Mouse (Mus musculus): ENCODE measurements around the gene Zbtb22.
"Not testable (repeated sequence)": the region's sequence is repeated elsewhere in the genome, so short reads cannot be mapped to it uniquely, and the experiment has no call there.

The Zbtb22 gene

DNA sequence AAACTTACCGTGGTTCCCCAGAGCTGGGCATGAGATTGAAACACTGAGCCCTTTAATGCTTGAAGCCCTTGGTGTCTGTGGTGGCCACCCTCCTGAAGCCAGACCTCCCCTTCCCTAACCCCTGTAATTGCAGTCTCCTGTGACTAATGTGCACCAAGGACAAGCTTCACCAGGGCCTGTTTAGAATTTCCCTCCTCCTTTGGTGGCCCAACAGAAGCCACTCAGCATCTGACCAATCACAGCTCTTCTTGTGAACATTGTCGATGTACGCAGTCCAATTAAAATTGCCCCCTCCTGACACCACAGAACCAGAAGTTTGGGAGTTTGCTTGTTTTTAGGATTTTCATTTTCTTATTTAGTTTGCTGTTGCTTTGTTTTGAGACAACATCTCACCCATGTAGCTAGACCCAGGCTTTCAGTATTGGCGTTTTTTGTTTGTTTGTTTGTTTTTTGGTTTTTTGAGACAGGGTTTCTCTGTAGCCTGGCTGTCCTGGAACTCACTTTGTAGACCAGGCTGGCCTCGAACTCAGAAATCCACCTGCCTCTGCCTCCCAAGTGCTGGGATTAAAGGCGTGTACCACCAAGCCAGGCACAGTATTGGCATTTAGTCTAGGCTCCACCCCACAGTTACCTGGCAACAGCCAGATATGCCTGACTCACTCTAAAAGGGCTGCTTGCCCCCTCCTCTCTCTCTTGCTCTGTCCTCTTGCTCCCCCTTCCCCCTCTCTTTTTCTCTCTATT lies 11.6 kb upstream of the Zbtb22 start:
- not testable (repeated sequence) for DNase-seq (ENCODE audit: low spot score in 2 of 2)

DNA sequence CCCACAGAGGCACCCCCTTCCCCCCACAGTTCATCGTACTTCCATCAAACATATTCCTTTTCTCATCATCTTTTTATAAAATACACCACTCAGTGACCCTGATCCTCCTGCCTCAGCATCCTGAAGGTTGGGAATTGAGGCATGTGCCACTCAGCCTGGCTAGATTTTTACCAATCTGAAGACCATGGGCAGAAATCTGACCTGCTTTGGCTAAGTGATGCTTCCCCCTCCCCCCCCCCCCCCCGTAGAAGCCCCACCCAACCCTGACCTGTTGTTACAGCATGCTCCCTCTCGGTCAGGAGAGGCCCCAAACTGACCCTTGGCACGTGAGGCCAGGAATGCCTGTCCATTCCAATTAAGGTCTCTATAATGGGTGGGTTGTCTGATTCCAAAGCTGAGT lies 10.9 kb upstream of the Zbtb22 start, which contains the start of gene Platr17:
Gene Platr17, plus strand, starts transcription at position 301 of the 400 bp plus-strand sequence.
- DNase-seq (ENCODE audit: low spot score in 2 of 2): not testable (repeated sequence)

DNA sequence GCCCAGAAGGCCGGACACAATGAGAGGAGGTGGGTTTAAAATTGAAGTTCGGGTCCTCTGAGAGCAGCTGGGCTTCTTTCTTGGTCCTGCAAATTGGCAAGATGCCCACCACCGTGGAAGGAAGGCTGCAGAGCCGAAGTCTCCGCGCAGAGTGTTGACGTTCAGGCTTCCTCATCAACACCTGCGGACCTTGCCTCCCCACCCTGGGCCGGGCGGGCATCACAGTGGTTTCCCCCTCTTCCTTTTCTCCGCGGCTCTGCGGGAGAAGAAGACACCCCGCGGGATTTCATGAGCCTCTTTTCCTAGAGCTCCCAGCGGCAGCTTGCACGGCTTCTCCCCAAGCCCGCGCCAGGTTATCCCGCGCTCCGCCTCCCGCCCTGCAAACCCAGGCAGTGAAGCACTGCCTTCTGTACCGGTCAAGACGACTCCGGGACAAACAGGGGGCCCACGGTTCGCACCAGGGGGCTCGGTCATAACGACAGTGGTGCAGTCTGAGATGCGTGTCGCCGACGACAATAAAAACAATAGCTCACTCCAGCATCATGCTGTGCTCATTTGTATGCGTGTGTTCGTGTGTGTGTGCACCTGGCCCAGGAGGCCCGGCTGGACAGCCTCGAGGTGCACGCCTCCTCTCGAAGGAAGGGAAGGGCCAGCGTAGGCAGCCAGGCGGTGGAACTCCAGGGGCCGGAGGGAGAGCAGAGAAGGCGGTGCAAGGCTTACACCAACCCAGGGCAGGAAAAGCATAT lies 7.2 kb upstream of the Zbtb22 start:
- peak in 1 of 2 experiments; percentile 40 for DNase-seq (ENCODE audit: low spot score in 2 of 2)

DNA sequence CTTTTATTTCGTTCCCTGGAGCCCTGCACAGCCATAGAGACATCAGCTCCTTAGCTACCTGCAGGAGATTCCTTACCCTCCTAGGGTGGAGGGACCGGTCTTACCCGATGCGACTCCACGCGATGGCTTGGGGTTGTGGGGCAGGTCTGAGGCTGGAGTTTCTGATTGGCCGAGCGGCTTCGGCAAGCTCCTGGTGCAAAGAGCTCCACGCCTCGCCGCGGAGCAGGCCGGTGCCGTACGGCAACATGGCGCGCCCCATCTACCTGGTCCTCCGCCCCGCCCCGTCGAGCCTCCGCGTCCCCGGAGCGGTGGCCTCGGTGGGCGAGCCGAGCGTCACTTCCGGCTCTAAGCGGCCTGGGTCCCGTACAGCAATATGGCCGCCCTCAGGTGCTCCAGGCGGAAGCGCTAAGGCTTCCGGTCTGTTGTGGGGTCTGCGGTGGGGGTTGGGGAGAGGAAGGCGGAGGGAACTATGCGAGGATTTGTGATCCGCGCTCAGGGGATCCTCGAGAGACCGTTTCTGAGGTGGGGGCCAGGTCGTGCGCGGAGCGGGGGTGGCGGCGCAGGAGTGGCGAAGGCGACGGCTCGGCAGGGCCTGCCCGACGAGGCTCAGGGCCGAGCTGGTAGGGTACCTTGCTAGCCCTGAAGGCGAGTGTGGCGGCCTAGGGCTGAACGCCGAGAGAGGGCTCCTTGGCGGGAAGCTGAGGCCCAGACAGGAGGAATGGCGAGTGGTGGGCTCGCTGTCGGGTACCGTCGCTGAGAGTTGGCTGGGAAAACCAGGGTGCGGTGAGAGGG lies 6.4 kb upstream of the Zbtb22 start, which contains the start of gene Daxx:
Gene Daxx, plus strand, starts transcription at position 338 of the 792 bp plus-strand sequence.
- DNase-seq (ENCODE audit: low spot score in 2 of 2): peak; percentile 100

DNA sequence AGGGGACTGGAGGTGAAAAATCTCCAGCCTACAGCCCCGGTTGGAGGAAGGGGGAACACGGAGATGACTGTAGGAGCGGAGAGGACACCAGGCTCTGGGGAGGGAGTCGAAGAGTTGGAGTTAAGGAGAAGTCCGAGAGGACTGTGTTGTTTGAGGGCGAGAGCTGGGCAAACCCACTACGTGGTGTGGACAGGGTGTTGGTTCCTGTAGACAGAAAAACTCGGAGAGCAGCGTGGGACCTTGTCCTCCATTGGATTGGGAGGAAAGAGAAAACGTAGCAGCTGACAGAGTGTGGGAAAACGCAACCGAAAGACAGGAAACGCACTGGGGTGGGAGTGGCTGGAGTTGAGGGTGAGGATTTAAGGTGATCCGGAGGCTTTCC lies 5.8 kb upstream of the Zbtb22 start:
- DNase-seq (ENCODE audit: low spot score in 2 of 2): peak; percentile 57 to 69

DNA sequence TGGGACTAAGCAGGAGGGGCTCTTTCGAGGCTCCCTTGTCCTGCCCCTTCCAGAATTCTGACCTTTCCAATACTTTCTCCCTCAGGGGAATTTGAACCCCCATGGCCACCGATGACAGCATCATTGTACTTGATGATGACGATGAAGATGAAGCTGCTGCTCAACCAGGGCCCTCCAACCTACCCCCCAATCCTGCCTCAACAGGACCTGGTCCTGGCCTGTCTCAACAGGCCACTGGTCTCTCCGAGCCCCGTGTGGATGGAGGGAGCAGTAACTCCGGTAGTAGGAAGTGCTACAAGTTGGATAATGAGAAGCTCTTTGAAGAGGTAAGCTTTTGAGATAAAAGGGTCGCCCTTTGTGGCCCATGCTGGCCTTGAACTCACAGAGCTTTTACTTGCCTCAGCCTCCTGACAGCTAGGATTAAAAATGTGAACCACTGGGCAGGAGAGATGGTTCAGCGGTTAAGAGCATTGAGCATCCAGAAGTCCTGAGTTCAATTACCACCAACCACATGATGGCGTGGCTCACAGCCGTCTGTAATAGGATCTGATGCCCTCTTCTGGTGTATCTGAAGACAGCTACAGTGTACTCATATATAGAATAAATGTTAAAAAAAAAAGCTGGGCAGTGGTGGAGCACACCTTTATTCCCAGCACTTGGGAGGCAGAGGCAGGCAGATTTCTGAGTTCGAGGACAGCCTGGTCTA lies 5.2 kb upstream of the Zbtb22 start:
- DNase-seq (ENCODE audit: low spot score in 2 of 2): no peak

DNA sequence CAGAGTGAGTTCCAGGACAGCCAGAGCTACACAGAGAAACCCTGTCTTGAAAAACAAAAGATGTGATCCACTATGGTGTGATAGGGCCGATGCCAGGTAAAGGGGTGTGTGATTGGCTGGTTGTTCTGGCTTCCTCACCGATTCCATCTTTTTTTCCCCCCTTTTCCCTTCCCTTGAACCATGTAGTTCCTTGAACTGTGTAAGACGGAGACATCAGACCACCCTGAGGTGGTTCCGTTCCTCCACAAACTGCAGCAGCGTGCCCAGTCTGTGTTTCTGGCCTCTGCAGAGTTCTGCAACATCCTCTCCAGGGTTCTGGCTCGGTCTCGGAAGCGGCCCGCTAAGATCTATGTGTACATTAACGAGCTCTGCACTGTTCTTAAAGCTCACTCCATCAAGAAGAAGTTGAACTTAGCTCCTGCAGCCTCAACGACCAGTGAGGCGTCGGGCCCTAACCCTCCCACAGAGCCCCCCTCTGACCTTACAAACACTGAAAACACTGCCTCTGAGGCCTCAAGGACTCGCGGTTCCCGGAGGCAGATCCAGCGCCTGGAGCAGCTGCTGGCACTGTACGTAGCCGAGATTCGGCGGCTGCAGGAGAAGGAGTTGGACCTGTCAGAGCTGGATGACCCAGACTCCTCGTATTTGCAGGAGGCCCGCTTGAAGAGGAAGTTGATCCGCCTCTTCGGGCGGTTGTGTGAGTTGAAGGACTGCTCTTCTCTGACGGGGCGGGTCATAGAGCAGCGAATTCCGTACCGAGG lies 4.5 kb upstream of the Zbtb22 start:
- no peak for DNase-seq (ENCODE audit: low spot score in 2 of 2)

DNA sequence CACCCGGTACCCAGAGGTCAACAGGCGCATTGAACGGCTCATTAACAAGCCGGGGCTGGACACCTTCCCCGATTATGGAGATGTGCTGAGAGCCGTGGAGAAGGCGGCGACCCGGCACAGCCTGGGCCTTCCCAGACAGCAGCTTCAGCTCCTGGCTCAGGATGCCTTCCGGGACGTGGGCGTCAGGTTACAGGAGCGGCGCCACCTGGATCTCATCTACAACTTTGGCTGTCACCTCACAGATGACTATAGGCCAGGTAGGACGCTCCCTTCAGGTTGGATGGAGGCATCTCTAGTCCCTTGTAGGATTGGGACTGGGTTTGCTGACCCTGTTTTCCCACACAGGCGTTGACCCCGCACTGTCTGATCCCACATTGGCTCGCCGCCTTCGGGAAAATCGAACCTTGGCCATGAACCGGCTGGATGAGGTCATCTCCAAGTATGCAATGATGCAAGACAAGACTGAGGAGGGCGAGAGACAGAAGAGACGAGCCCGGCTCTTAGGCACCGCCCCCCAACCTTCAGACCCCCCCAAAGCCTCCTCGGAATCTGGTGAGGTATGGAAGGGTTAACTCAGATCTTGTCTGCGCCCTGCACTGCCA lies 3.8 kb upstream of the Zbtb22 start:
- DNase-seq (ENCODE audit: low spot score in 2 of 2): no peak

DNA sequence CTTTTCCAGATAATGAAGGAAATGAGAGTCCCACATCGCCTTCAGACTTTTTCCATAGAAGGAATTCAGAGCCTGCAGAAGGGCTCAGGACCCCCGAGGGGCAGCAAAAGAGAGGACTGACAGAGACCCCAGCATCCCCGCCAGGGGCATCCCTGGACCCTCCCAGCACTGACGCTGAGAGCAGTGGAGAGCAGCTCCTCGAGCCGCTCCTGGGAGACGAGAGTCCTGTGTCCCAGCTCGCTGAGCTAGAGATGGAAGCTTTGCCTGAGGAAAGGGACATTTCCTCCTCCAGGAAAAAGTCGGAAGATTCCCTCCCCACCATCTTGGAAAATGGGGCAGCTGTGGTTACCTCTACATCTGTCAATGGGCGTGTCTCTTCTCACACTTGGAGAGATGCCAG lies 2.4 kb upstream of the Zbtb22 start:
- DNase-seq (ENCODE audit: low spot score in 2 of 2): no peak

DNA sequence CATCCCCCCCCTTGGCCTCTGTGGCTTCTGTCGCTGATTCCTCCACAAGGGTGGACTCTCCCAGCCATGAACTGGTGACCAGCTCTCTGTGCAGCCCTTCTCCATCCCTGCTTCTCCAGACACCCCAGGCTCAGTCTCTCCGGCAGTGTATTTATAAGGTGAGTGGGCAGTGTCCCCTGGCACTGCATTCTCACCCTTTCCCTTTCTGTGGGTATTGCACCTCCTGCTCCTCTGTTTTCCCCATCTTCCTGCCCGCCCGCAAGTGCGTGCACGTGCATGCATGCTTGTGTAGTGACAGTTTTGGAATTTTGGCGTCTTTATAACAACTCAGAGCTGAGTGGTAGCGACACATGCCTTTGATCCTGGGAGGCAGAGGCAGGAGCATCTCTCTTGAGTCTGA lies 1.8 kb upstream of the Zbtb22 start:
- no peak for DNase-seq (ENCODE audit: low spot score in 2 of 2)

DNA sequence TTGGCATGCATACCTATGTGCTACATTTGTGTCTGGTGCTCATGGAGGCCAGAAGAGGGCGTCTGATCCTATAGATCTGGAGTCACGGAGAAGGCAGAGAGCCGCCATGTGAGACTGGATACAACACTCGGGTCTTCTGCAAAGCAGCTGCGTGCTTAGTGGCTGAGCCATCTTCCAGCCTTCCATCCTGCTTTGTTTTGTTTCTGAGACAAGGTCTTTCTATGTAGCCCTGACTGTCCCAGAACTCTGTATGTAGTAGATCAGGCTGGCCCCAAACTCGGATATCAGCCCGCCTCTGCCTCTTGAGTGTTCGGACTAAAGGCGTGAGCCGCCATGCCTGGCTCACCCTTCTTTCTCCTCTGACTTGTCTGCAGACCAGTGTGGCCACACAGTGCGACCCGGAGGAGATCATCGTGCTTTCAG lies 724 bp upstream of the Zbtb22 start:
- DNase-seq (ENCODE audit: low spot score in 2 of 2): no peak

DNA sequence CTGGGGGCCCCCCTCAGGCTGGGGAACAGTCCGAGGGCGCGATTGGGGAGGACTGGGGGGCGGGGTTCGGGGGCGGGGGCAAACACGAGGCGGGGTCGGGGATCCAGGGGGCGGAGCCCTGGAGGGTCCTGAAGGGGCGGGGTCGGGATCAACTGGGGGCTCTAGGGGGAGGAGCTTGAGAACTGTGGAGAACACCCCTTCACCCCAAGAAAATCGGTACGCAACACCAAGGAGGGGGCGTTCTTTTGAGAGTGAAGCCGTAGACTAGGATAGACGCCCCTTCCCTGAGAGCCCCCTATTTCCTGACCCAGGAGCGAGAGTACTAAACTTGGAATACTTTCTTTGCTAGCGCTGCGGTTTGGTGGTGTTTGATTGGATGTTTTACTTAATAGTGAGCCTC lies 590 bp downstream of the Zbtb22 start:
- no peak for DNase-seq (ENCODE audit: low spot score in 2 of 2)

DNA sequence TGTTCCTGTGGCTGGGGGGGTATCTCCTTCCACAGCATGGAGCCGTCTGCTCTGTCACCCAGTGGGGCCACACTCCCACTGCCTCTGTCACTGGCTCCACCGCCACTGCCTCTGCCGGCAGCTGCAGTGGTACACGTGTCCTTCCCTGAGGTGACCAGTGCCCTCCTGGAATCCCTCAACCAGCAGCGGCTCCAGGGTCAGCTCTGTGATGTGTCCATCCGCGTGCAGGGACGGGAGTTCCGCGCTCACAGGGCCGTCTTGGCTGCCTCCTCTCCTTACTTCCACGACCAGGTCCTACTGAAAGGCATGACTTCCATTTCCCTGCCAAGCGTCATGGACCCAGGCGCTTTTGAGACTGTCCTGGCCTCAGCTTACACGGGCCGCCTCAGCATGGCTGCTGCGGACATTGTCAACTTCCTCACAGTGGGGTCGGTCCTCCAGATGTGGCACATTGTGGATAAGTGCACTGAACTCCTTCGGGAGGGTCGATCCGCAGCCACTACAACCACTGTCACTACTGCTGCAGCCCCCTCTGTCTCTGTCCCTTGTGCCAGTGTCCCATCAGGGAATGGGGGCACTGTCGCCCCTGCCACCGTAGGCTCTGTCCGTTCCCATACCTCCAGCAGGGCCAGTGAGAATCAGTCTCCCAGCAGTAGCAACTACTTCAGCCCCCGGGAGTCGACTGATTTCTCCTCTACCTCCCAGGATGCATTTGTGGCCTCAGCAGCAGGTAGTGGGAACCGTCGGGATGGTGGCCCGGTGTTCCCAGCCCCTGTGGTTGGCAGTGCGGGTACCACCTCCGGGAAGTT lies 1.3 kb downstream of the Zbtb22 start:
- no peak for DNase-seq (ENCODE audit: low spot score in 2 of 2)

DNA sequence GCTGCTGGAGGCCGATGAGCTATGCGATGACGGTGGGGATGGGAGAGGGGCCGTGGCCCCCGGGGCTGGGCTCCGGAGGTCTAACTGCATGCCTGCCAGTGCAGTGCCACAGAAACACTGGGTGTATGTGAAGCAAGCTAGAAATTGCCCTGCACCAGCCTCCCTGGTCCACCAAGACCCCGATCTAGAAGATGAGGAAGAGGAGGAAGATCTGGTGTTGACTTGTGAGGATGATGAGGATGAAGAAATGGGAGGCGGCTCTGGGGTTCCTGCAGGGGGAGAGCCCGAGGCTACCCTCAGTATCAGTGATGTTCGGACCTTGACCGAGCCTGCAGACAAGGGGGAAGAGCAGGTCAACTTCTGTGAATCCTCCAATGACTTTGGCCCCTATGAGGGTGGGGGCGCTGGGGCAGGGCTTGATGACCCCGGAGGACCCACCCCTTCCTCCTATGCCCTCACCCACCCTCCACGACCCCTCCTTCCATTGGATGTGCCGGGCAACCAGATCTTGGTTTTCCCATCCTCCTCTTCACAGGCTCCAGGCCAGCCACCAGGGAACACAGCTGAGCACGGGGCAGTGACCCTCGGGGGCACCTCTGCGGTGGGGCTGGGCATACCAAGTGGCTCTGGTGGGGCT lies 2.1 kb downstream of the Zbtb22 start:
- no peak for DNase-seq (ENCODE audit: low spot score in 2 of 2)

DNA sequence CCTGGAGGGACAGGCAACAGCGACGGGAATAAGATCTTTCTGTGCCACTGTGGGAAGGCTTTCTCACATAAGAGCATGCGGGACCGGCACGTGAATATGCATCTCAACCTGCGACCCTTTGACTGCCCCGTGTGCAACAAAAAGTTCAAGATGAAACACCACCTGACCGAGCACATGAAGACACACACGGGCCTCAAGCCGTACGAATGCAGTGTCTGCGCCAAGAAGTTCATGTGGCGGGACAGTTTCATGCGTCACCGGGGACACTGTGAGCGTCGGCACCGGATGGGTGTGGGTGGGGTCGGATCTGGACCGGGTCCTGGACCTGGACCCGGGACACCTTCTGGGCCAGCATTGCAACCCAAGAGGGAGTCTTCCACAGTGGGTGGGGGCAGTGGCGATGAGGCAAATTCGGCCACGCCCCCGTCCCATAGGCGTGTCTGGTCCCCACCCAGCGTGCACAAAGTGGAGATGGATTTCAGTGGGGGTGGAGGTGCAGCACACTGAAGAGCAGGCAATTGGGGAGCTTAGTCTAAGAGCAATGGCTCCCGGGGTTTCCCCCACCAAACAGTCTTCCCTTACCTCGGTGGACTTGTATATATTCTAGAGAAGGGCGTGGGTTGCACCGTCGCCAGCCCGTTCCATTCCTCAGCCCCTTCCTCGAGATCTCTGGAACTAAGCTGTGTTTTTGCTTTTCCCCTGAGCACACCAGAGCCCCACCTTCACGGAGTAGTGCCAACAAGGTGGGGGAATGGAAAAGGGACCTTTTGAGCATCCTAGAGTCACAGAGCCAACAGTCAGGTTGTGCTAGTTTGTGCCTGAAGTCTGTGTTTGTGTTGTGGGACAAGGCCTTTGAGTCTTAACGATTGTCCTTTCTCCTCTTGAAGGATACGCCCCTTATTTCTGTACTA lies 2.8 kb downstream of the Zbtb22 start:
- DNase-seq (ENCODE audit: low spot score in 2 of 2): peak; percentile 42 to 61

DNA sequence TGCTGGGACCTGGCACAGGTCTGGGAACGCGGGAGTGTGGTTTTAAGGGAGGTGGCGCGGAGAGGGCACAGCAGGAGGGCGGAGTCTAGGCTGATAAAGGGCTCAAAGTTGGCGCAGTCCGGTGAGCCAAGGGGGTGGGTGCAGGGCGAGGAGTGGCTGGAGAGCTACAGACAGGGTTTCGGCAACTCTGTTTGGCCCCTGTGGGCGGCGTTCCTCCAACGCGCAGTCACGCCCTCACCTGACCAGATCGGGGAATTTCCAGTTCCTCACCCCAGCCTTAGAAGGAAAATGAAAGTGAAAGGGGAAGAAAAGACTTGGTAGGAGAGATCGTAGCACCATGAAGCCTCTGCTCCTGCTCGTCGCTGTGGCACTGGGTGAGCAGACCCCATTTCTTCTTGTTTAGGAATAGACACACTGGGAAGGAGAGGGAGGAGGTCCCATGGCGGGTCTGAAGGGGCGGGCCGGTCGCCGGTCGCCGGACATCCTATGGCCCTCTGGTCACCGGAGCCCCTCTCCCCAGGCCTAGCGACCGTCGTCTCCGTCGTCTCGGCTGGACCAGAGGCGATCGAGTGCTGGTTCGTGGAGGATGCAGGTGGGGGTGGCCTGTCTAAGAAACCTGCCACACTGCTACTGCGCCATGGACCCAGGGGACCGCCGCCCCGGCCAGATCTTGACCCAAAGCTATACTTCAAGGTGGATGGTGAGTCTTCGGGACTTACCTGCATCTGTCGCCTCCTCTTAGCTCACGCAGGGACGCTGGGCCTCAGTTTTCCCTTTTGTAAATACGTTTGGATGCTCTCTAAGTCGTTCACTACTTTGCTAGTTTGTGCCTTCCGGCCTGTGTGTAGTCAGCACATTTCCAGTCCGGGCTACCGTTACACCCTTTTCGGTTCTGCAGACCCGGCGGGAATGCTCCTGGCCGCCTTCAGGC lies 3.9 kb downstream of the Zbtb22 start:
- peak; percentile 83 to 91 for DNase-seq (ENCODE audit: low spot score in 2 of 2)

Data from urinary bladder, postnatal 36 days (tissue).